Mouse (Mus musculus) stomach, postnatal 0 days (tissue): ENCODE measurements around the gene Cpm.

ENCODE experiments used
- CTCF ChIP-seq: IDR thresholded peaks from 2 replicates; pipeline ENCODE4 v1.5.1; 2016; ENCODE audit warnings: antibody characterized with exemption, low read depth, mild to moderate bottlenecking, moderate library complexity
- EP300 ChIP-seq: optimal IDR thresholded peaks from 2 replicates; pipeline ENCODE3; 2016; ENCODE audit warnings: antibody characterized with exemption

GRCm38 (mm10) chr10:117583155-117584061, 45.9 kb upstream of the Cpm start:
- TF ChIP-seq CTCF (no peak), EP300 (no peak)
